Mouse (Mus musculus): ENCODE data around the gene Erf. TPM values are rescaled to one million over a fixed set of nuclear protein-coding genes. Genes with fewer than 3 reads are reported as not detected.

The Erf gene
- 14.7 to 23.8 TPM (median 21.3 TPM) in 4 replicates for total RNA-seq (2023; ENCODE audit: inconsistent age)

GRCm38 (mm10) chr7:25250141-25250972 lies at the start of gene Erf:
TSS of gene Erf (minus strand) at chr7:25250761.

DNA sequence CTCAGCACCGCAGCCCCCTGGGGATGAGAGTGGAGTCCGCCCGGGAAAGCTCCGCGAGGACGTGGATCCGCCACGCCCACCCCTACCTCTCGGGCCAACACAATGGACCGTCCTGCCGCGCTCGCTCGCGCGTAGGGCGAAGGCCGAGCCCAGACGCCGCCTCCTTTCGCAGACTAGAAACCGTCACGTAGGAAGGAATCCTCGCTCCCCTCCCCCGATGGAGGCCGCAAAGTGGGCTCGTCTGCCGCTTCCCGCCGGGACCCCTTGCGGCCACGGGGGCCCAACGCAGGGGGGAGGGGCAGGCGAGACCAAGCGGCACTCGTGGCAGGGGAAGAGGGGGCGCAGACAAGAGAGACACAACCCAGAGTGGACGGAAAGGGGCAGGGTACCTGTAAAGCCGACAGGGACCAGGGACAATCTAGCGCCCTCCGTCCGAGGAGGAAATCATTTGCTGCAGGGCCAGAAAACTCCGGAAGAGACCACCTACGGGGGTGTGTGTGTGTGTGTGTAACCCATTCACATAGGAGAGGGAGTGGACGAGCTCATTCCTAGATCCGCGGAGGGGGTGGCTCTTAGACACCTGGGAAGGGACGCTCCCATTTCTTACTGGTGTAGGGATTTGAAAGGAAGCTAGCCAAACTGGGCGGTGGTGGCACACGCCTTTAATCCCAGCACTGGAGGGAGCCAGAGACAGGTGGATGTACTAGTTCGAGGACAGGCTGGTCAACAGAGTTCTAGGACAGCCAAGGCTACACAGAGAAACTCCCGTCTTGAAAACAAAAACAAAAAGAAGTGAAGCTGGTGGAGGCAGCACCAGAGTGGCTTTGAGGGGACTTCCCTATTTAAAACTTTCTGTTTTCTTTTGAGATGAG lies 47.1 kb upstream of the Erf start, which contains the start of gene Pafah1b3:
Gene Pafah1b3, minus strand, starts transcription at position 533 of the 872 bp plus-strand sequence.

DNA sequence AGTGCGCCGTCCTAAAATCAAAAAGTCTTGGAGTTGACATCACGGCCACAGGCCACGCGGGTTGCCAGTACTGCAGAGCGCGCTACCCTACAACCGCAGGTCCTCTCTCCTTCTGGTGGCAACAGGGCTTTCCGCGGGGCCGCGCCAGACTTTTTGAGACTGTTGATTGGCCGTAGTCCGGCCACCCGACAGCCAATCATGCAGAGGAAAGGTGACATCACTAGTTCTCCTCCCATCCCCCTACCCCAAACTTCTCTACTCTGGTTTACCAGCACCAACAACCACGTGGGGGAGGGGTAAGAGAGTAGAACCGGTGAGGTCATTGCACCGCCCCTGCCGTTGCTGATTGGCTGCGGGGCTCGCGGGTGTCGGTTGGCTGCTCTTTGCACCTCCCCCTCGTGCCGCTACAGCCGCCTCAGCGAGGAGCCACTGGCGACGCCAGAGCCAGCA lies 16.8 kb upstream of the Erf start, which contains the start of gene Cic:
Gene Cic, plus strand, starts transcription at position 404 of the 450 bp plus-strand sequence.

GRCm38 (mm10) chr7:25237249-25238014 lies 13.1 kb downstream of the Erf start, which contains the start of gene Gsk3a:
TSS of gene Gsk3a (minus strand) at chr7:25237851.

GRCm38 (mm10) chr7:25221102-25221883 lies 29.3 kb downstream of the Erf start, which contains the start of gene Zfp526:
TSS of gene Zfp526 (plus strand) at chr7:25221425.

DNA sequence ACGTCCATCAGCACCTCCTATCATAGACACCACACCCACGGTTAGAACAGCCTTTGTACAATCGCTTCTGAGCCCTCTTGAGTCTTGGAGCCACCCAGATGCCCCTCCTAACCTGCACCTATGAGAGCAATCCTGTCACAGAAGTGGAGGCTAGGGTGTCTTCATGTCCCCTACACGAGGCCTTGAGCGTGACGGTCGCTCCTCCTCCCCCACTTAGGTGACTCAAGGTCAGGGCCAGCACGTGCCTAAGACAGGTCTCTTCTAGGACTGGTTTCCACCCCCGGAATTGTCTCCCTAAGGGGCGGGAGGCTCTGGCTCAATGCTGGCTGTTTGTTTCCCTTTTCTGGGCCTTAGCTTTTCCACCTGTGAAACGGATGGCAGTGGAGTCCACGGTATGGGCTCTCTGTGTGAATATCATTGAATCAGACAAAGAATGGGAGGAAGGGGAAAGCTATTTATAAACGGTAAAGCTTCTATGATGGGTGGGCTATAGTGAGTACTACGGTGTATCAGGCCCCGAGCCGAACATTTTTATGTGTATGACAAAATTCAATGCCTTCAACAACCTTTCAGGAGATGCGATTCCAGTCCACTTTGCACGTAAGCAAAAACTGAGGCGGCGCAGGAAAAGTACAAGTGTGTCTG lies 30.0 kb downstream of the Erf start, which contains the start of gene Dedd2:
Gene Dedd2, minus strand, starts transcription at position 159 of the 645 bp plus-strand sequence.

Other genes starting within 250 kb of the Erf start
- 0.13 to 0.51 TPM in 2 of 4 replicates, not detected in the others for gene Atp1a3, start 244.8 kb downstream of the Erf start, total RNA-seq (2023; ENCODE audit: inconsistent age)
- gene Grik5, start 178.4 kb downstream of the Erf start, total RNA-seq (2023; ENCODE audit: inconsistent age), result 1.9 to 3.4 TPM (median 3.1 TPM) in 4 replicates
- gene Zfp574, start 178.2 kb downstream of the Erf start, total RNA-seq (2023; ENCODE audit: inconsistent age), result 13.0 to 18.2 TPM (median 14.8 TPM) in 4 replicates
- 156 to 187 TPM (median 177 TPM) in 4 replicates for gene Pou2f2, start 71.0 kb downstream of the Erf start, total RNA-seq (2023; ENCODE audit: inconsistent age)
- gene Dedd2, start 30.1 kb downstream of the Erf start, total RNA-seq (2023; ENCODE audit: inconsistent age), result 71.2 to 82.1 TPM (median 74.6 TPM) in 4 replicates
- gene Zfp526, start 29.3 kb downstream of the Erf start, total RNA-seq (2023; ENCODE audit: inconsistent age), result 12.5 to 14.9 TPM (median 13.9 TPM) in 4 replicates
- 86.7 to 89.1 TPM (median 88.1 TPM) in 4 replicates for gene Gsk3a, start 12.9 kb downstream of the Erf start, total RNA-seq (2023; ENCODE audit: inconsistent age)
- gene Cic, start 16.9 kb upstream of the Erf start, total RNA-seq (2023; ENCODE audit: inconsistent age), result 289 to 336 TPM (median 319 TPM) in 4 replicates
- 47.3 to 63.0 TPM (median 55.7 TPM) in 4 replicates for gene Pafah1b3, start 47.2 kb upstream of the Erf start, total RNA-seq (2023; ENCODE audit: inconsistent age)
- gene Prr19, start 50.6 kb upstream of the Erf start, total RNA-seq (2023; ENCODE audit: inconsistent age), result not detected in 4 replicates
- not detected in 4 replicates for gene Tmem145, start 55.3 kb upstream of the Erf start, total RNA-seq (2023; ENCODE audit: inconsistent age)
- 1.7 to 2.1 TPM (median 1.9 TPM) in 4 replicates for gene Megf8, start 66.4 kb upstream of the Erf start, total RNA-seq (2023; ENCODE audit: inconsistent age)
- gene Cnfn, start 119.0 kb upstream of the Erf start, total RNA-seq (2023; ENCODE audit: inconsistent age), result not detected in 4 replicates
- gene Lipe, start 147.9 kb upstream of the Erf start, total RNA-seq (2023; ENCODE audit: inconsistent age), result 32.7 to 37.1 TPM (median 35.2 TPM) in 4 replicates
- not detected in 4 replicates for gene Cxcl17, start 162.1 kb upstream of the Erf start, total RNA-seq (2023; ENCODE audit: inconsistent age)
- 43.2 to 52.4 TPM (median 46.4 TPM) in 4 replicates for gene Ceacam1, start 226.8 kb upstream of the Erf start, total RNA-seq (2023; ENCODE audit: inconsistent age)

Measured in B cell, adult (primary cell).